Mouse (Mus musculus): ENCODE results near the gene Plau.

Gene Plau

DNA sequence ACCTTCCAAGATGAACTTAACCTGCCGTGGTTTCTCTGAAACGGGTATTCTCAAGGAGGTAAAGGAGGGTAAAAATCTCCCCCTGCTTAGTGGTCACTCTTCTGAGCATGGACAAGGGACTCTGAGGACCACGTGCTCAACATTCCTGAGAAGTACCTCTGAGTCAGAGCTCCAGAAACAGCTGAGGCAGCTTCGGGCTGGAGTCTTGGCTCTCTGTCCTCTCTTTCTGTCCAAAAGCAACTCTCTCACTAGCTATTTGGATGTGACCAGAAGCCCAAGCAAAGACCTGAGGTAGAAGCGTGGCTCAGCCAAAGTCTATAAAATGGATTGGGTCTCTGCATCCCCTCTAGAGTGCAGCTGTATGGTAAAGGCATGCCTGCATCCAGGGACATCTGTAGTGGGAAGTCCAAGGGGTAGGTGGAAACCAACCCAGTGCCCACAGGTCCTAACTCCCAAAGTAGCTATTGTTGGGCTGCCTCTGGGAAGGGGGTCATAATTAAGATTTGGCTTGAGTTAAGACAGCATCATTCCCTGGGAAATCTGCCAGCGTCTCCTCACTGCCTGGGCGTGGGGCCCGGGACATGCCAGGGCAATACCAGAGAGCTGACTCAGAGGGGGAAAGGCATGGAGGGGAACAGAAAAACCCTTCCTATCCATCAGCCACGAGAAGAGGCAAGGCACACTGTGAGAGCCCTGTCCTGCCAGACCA lies 31.3 kb upstream of the Plau start:
- DNase-seq (ENCODE audit: low read depth in 2 of 2, low spot score in 2 of 2) = no peak

DNA sequence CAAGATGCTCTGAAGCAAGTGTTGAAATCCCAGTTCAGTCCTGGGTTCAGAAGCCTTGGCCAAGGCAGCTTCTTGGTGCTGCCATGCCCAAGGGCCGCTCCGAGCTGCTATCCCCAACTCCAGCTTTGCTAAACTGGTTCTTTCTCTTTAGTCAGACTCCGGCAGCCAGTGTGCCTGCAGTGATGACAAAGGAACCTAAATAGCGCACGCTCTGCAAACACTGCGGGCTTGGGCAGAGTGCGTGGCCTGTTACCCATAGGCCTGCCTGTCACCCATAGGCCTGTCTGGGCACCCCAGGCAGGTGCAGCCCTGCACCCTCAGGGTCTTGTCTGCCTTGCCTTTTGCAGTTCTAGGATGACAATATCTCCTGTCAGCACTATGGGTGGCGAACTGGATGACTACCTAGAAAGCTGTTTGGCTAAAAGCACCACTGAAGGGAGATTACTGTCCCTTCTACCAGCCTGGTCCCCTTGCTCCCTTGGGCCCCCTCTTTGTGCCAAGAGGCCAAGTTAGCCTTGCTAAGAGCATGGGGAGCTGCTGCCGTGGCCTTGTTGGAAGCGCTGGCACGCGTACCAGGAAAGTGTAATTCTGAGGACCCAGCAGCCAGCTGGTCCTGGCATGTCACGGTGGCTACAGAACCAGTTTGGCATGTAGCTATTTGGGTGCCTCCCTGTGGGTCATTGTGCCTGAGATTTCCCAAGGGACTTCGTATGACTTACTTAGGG lies 30.2 kb upstream of the Plau start:
- DNase-seq (ENCODE audit: low read depth in 2 of 2, low spot score in 2 of 2) = no peak

DNA sequence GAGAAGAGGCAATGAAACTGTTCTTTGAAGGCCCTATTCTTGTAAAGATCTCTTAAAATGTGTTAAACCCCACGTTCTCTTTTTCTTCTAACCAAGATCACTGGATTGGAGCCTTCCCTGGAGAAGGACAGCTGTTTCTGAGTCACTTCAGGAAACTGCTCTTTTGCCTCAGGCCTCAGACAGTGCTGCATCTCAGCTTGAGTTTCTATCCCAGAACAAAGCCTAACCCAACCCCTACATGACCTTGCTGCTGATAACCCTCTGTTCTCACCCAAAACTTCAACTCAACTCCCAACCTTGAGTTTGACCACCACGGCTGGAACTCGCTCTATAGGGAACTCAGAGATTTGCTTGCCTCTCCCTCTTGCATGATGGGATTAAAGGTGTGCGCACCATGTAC lies 27.1 kb upstream of the Plau start:
- DNase-seq (ENCODE audit: low read depth in 2 of 2, low spot score in 2 of 2) = no peak

DNA sequence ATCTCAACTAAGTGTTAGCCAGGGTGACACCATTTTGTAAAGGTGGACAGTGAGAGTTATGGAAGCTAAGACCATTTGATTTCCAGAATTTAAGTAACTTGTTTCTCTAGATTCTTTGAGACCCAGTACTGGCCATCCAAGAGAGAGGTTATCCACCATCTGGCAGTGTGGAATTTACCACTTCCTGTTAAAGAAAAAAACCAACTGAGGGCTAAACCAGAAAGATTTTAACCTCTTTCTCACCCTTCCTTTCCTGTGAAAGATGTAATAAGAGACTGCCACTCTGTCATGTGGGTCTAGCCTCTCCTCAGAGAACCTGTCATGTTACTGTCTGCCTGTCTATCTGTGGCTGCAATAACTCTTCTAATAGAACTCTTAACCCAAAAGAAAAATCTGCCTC lies 26.6 kb upstream of the Plau start:
- DNase-seq (ENCODE audit: low read depth in 2 of 2, low spot score in 2 of 2) = no peak

DNA sequence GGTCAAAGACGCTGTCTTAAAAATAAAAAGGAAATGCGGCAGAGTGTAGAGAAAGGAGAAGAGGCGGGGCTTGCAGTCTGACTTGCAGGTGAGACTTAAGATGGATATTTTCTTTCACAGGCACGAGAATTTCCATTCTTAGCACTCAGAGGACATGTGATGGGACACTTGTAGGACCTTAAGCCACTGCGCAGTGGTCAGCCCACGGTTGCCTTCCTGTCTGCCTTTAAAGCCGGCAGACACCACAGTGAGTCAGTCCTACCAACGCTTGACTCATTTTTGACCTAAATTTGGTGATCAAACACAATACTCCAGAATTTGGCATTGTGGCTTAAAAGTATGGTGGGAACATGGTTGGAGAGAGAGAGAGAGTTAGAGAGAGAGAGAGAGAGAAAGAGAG lies 25.2 kb upstream of the Plau start:
- no peak for DNase-seq (ENCODE audit: low read depth in 2 of 2, low spot score in 2 of 2)

DNA sequence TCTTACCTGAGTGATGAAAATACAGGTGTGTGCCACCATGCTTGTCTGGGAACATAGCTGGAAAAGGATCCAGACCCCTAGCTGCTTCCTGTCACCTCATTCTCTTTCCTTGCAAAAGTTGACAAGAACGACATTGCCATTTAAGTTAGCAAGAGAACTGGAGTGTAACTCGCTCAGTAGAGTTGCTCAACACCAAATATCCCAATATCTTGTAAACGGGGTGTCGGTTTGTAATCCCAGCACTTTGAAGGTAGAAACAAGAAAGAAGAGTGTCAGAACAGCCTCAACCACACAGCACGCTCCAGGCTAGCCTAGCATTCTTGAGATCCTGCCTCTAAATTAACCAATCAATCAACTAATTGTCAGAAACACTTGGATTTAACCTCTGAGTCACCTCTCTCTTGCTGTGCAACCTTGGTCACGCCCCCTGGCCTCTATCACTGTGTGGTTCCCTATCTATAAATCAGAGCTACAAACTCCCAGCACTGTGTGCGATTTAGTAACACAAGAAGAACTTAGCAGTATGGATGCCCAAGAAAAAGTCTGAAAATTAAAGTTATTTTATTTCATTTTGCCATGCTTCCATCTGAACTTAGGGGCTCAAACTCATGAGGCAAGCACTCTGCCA lies 24.6 kb upstream of the Plau start:
- no peak for DNase-seq (ENCODE audit: low read depth in 2 of 2, low spot score in 2 of 2)

DNA sequence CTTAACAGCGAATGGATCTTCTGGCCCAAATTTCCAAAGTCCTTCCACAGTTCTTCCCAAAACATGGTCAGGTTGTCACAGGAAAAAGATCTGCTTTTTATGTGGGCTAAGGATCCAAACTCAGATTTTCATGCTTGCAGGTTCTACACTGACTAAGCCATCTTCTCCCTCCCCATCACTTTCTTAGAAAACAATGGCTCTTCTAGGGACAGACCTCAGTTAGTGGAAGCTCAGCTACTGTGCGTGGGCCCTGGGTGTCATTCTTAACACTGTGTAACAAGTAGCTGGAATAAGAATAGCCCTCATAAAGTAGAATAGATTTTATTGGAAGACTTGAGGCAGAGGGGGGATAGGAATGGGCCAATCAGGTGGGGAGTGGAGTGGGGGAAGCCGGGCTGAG lies 21.0 kb upstream of the Plau start:
- DNase-seq (ENCODE audit: low read depth in 2 of 2, low spot score in 2 of 2) = no peak

DNA sequence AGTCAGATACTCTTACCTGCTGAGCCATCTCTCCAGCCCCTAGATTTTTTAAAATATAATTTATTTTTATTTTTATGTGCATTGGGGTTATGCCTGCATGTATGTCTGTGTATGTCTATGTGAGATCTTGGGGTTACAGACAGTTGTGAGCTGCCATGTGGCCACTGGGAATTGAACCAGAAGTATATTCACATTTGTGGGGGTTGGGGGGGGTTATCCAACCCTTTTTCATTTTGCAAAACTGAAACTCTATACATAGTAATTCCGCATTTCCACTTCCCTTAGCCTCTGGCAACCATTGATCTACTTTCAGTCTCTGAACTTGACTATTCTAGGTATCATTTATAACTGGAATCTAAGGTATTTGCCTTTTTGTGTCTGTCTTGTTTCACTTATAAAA lies 11.9 kb upstream of the Plau start:
- DNase-seq (ENCODE audit: low read depth in 2 of 2, low spot score in 2 of 2) = no peak

DNA sequence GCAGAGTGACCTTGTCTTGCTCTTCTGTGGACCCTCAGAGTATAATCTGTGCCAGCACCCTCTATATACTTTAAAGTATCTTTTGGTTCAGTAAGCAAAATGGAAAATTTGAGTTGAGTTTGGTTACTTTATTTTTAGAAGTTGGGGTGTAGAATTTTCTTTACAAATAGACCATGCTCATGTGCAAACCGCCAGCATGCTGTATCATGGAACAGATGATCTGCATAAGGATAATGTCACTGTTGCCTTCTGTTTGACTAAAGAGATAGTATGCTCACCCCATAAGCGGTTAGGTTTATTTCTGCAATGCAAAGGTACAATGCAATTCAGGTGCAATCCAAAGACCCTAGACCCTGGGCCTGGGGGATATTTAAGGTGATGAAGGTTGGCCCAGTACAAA lies 10.9 kb upstream of the Plau start:
- no peak for DNase-seq (ENCODE audit: low read depth in 2 of 2, low spot score in 2 of 2)

DNA sequence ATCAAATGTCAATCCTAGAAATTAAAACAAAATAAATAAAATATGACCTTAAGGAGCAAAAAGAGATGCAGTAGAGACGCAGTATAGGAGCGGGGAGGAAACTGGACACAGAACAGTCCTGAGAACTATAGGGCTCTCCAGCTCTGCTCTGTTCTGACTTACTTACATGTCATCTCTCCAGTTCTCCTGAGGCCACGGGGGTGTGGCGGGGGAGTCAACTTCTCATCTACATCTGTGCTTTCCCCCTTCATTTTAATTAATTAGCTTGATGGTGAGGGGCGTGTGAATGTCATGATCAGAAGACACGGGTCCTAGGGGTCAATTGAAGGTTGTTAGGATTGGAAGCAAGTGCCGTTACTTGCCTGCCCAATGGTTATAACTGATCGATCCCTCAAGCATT lies 9.4 kb upstream of the Plau start:
- no peak for DNase-seq (ENCODE audit: low read depth in 2 of 2, low spot score in 2 of 2)

DNA sequence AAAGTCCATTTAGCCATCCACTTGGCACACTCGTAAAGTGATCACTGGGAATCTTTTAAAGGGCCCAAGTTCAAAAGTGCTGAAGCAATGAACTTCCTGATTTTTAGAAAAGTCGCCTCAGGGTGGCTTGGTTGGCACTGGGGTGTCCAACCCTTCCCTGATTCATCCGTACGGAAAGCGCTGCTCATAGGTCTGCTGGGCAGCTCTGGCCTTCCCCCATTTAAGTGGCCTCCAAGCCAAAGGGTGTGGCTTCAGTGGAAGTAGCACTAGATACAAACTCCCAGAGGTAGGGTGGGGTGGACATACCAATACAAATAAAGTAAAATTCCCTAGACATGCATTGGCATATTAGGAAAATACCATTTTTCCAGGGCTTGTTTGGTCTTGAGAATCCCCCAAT lies 9.0 kb upstream of the Plau start:
- no peak for DNase-seq (ENCODE audit: low read depth in 2 of 2, low spot score in 2 of 2)

DNA sequence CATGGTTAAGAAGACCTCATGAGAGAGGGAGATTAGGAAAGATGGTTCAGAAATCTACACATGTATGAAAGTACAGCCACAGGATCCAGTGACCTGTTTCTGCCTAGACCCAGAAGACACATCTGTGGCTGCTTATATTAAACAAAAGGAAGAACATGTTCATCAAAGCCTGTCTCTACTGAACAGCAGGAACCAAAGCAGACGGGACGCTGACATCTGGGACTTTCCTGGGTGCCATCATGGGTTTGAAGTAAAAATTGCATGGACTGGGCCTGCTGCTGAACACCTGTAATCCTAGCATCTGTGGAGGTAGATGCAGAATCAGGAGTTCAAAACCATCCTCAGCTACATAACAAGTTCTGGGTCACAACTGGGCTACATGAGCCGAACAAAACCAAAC lies 7.9 kb upstream of the Plau start:
- DNase-seq (ENCODE audit: low read depth in 2 of 2, low spot score in 2 of 2) = no peak

DNA sequence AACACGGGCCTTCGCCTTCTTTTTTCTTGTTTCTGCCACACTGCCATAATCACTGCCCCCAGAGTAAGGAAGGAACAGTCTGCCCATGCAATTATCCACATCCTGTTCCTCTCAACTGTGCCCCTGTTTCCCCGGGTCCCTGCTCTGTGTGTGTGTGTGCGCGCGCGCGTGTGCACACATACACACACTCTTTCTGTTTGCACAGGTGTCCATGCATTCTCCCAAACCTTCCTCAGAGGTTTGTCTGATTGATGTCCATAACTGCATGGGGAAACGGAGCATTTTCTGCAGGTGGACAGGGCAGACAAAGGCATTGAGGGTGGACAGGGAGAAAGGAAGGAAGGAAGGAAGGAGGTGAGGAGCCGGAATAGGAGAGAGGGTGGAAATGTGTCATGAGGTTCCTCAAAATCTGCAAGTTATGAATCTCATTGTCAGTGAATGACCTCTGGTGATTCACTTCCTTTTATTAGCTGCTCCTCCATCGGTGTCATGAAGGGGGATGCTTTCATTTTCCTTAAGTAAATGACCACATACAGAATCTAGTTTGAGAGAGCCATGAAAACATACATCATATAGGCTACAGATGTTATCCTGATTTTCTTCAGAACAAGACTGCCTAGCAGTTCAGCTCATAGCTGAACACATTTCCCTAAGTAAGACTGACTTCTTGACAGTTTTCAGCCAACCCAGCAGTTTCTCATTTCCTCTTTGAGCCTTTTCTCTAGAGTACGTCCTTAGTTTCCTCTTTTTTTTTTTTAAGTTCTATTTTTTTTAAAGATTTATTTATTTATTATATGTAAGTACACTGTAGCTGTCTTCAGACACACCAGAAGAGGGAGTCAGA lies 6.7 kb upstream of the Plau start:
- DNase-seq (ENCODE audit: low read depth in 2 of 2, low spot score in 2 of 2) = no peak

DNA sequence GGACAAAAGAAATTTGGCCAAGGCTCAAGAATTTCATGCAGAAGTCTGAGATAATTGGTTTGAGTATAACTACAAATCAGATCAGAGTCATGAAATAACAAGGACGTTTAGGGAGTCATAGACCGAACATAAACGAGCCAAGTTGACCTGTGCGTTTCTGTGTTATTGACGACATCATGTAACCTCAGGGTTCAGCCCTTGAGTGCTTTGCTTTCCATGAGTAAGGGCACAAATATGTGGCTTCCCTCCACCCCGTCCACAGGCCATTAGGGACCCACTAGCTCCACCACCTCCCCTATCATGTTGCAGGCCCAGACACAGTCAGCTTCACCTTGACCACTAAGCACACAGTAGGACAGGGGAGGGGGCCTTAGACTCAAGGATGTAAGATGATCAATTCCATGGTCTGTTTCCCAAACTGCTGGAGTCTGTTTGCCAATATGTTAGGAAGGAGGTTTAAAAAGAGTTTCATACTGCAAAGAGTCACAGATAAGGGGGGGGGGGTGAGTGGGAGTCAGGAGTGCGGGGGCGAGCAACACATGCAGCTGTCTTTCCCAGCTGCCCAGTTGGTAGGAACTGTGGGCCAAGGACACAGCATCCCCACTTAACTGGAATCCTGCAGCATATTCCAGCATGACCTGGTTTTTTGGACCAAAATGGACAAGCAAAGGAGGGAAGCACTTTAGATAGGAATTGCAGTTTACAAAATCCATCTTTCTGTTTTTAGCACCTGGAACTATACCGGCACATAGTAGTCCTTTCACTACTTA lies 5.1 kb upstream of the Plau start:
- no peak for DNase-seq (ENCODE audit: low read depth in 2 of 2, low spot score in 2 of 2)

DNA sequence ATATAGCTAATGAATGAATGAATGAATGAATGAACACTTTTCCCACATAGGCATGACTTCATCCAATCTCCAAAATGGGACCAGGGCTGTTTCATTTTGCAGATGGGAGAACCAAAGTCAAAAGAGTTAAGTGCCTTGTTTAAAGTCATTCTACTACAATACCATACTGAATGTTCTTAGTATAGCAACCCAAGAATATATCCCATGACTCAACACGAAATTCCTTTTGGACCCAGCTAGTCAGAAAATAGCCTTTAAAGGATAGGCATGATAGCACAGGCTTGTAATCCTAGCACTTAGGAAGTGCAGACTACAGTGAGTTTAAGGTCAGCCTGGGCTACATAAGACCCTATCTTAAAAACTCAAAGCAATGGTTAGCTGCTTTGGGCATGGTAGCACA lies 4.5 kb upstream of the Plau start:
- no peak for DNase-seq (ENCODE audit: low read depth in 2 of 2, low spot score in 2 of 2)

DNA sequence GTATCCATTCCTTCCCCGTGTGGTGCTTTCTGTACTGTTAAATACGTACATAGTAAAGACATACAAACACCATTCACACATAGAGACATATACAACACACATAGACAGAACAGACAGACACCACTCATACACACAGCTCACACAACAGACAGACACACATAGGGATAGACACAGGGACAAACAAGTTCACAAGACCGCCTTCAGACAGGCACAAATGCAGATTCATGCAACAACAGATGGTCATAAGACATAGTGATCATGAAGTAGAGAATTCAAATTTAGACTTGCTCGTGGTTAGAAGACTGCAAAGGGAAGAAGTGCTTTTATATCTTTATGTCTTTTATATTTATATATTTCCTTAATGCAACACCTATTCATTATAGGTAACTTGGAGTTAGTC lies 2.9 kb upstream of the Plau start:
- no peak for DNase-seq (ENCODE audit: low read depth in 2 of 2, low spot score in 2 of 2)

DNA sequence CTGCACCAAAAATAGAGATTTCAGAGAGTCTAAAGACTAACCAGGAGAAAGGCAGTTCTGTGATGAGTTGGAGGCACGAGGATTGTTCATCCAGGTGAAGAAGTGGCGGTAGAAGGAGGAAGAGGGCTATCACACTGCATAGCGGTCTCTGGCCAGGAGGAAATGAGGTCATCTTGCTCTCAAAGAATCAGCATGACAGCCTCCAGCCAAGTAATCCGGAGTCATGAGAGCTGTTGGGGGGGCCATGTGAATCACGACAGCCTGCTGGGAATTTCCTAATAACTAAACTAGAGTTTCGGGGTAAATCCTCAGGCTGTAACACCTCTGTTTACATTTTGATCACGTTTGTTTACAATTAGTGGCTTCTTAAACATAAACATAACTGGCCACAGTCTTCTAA lies 2.3 kb upstream of the Plau start:
- DNase-seq (ENCODE audit: low read depth in 2 of 2, low spot score in 2 of 2) = no peak

DNA sequence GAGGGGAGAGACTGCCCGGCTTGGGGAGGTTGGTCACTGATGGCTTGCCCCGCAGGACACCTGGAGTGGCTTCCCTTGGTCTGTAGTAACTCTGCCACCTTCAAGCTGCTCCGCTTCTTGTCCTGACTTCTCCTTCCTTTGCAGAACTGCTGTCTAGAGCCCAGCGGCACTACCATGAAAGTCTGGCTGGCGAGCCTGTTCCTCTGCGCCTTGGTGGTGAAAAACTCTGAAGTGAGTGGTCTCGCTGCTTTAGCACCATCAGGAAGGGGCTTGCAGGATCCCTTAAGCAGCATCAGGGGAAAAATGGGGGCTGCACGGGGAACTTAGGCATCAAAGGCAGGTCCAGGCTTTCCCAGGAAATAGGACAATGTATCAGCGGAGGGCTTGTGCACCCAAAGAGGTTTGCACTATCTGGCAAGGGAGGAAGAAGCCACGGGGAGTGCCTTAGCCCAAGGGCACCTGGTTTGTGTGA lies 481 bp downstream of the Plau start:
- DNase-seq (ENCODE audit: low read depth in 2 of 2, low spot score in 2 of 2) = no peak

DNA sequence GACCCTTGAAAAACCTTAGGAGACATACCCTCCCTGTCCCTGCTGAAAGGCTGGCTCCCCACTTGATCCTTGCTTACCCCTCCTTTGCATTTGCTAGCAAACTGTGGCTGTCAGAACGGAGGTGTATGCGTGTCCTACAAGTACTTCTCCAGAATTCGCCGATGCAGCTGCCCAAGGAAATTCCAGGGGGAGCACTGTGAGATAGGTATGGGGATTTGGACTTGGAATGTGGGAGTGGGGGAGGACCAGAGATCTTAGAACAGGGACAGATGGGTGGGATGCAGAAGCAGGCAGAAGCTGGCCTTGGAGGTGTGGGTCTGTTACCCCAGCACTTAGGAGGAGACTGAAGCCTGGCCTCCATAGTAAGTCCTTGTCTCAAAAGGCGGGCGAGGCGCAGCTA lies 1.2 kb downstream of the Plau start:
- no peak for DNase-seq (ENCODE audit: low read depth in 2 of 2, low spot score in 2 of 2)

DNA sequence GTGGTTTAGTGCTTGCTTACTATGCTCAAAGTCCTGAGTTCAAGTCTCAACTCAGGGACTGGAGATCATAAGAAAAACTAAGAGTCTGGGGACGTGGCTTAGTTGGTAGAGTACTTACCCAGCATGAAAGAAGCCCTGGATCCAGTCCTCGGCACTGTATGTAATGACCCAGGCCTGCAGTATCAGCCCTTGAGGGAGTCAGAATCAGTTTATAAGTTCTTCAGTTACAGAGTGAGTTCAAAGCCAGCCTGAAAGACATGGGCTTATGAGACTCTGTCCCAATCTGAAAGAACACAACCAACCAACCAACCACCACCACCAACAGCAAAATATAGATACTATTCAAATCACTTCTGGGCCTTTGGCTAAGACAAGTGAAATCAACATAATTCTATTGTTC lies 5.1 kb downstream of the Plau start:
- DNase-seq (ENCODE audit: low read depth in 2 of 2, low spot score in 2 of 2) = no peak

DNA sequence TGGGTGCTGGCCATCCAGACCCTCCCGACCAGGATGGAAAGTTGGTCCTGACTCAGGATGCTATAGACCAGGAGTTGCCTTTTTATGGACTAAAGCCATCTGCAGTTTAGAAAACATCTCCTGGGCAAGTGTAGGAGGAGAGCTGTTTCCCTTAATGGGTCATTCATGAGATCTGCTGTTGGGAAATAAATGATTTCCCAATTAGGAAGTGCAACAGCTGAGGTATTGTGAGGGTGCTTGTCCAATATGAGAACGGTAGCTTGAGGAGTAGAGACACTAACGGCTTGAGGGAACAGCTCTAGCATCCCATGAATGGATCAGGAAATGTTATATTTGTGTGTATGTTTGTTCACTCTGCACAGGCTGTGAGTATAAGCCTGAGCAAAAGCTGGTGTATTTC lies 6.2 kb downstream of the Plau start:
- DNase-seq (ENCODE audit: low read depth in 2 of 2, low spot score in 2 of 2) = no peak

Data from CD8-positive naive resting alpha-beta T cell, adult 2 months (primary cell).